Mouse (Mus musculus) adrenal gland, adult 10 weeks (tissue): Measurements from ENCODE around the gene Slc35f3. TPM values are rescaled to one million over a fixed set of nuclear protein-coding genes. Genes with fewer than 3 reads are reported as not detected.

Experiments used
- polyA plus RNA-seq: library from polyadenylated mRNA; stranded (reverse); fragments of 350-450 nt; fragmentation: Illumina TruSeq; extraction: RNeasy Lipid Tissue Mini Kit (QIAGEN cat#74804); gene quantifications from one replicate; pipeline ENCODE4 v1.2.3, GENCODE M21; 2014; ENCODE audit warnings: low read depth, low replicate concordance

Gene Slc35f3
- polyA plus RNA-seq: 2.2 TPM

DNA sequence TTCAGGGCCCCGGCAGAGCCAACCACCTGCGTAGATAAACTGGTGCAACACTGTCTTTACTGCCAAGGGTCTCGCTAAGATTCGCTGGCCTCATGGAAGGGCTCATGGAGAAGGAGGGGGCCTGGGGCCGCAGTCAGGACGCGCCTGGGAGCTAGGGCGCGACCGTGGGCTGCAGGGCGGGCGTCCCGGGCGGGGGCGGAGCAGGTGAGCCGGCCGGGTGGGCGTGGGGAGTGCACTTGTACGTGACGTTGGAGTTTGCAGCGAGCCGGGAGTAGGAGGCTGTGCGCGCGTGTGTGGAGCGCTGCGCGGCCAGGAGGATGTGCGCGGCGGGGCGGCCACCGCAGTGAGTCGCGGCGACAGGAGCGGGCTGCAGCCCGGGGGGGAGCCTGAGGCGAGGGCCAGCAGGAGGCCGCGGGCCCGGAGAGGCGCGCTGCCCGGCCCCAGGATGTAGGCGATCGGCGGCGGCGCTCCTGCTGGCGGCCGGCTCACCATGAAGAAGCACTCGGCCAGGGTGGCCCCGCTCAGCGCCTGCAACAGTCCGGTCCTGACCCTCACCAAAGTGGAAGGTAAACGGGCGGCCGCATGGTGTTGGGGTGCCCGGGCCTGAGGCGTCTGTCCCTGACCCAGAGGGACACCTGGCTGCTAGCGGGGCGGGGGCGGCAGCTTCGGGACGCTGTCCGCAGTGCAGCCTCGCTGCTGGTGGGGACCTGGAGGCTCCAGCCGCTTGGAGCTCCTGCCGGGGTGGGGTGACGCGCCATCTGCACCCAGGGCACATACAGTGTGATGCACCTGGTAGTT lies at the start of gene Slc35f3:
Gene Slc35f3, plus strand, starts transcription at position 263 of the 798 bp plus-strand sequence.

DNA sequence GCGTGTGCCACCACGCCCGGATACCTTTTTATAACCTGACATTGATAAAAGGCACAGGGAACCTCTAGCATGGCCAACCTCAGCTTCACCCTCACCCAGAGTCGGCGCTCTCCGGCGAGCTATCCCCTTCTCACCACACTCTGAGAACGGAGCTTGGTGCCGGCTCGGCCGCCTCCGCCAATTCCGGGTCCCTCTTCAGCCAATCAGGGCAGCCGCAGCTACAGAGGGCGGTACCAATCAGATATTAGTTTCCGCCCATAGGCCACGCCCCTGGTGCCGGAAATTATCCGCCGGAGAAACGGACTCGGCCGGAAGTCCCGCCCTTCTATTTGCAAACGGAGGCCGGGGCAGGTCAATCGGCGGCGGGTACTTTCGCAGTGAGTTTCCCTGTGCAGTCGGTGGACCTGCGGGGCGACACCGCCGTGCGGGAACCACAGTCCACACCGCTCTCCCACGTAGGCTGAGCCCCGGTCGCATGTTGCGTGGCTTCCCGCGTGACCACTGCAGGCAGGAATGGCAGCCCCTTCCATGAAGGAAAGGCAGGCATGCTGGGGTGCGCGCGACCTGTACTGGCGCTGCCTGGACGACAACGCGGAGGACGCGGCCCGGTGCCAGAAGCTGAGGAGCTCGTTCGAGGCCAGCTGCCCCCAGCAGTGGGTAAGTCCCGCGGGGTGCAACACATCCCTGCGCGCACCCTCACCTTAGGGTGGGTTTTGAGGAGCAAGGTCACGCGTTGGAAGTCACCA lies 124.0 kb downstream of the Slc35f3 start, which contains the start of gene Coa6:
Gene Coa6, plus strand, starts transcription at position 342 of the 746 bp plus-strand sequence.

Other genes with a start within 250 kb of the Slc35f3 start
- gene Coa6, start 124.0 kb downstream of the Slc35f3 start, polyA plus RNA-seq: 51.0 TPM
- gene Tarbp1, start 176.5 kb downstream of the Slc35f3 start, polyA plus RNA-seq: 8.6 TPM